Mouse (Mus musculus) 3T3-L1 (cell line): ENCODE data around the gene Ccl24.
A peak's percentile ranks its signal among the peaks of the same experiment; 100 is the strongest.
"Not testable (repeated sequence)": the region's sequence is repeated elsewhere in the genome, so short reads cannot be mapped to it uniquely, and the experiment has no call there.

Experiments
- DNase-seq: peaks from one replicate; pipeline ENCODE4 v3.0.0-alpha.2; 2015; ENCODE audit warnings: low read depth, low spot score

Gene Ccl24

DNA sequence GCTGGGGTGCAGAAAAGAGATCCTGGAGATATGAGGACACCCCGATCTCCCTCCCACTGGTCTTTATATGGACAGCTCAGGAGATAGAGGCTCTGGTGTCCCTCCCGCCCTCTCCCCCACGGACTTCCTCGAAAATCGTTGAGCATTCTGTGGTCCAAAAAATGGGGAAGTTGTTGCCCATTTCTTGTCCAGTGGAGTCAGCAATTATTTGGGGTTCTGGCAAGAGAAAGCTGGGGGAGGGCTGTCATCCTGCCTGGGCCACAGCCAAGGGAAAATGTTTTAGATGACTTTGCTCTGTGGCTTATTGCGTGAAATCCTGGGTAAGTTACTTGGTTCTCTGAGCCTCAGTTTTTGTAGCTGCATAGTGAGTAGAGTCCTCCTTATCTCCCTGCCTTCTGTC is at the start of gene Ccl24:
TSS of gene Ccl24 (minus strand) at position 44 of the 400 bp plus-strand sequence.
- no peak for DNase-seq

DNA sequence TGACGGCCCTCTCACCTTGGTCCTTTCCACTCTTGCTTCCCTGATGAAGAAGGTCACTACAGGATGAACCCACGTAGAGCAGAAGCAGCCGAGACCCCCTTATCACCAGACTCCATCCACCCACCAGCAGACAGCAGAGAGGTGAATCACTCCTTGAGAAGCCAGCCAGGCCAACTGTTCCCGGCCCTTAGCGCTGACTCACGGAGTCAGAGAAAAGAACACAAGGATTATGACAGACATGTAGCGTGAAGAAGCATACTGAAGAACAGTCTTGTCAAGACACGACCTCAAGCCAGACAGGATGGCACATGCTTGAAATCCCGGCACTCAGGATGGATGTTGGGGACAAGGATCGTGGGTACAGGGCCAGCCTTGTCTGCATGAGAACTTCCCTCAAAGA is 48.9 kb upstream of the Ccl24 start:
- DNase-seq, result peak; percentile 83

DNA sequence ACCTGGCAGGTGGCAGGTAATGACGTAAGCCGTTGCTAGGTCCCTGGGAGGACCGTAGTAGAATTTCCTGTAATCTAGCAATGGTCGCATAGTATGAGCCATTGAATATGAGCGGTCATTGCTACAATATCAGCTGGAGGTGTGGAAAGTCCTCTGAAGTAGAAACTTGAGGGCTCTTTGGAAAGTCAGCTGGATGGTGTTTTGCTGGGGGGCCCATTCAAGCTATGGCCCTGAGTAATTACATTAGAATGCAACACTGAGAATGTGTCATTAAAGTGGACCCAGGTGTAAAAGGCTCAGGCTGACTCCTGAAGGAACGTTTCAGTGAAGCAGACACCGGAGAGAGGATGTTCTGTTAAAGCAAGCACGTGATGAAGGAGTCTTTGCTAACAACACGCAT is 47.7 kb upstream of the Ccl24 start:
- no peak for DNase-seq

GRCm38 (mm10) chr5:135619741-135620140 is 46.9 kb upstream of the Ccl24 start:
- DNase-seq, result not testable (repeated sequence)

DNA sequence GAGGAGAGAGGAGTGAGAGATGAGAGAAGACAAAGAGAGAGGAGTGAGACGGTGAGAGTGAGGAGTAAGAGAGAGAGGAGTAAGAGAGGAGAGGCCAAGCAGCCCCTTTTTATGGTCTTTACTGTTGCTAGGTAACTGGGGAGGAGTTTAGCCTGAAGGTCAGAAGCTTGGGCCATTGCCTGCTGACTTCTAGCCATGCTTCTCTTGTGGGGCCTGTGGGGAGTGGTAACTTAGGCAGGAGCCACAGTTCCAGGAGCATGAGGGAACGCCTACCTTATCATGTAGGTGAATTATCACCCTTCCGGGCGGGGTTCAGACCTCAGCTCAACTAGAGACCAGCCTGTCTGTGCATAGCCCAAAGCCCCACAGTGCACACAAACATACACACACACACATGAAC is 36.9 kb upstream of the Ccl24 start:
- no peak for DNase-seq

DNA sequence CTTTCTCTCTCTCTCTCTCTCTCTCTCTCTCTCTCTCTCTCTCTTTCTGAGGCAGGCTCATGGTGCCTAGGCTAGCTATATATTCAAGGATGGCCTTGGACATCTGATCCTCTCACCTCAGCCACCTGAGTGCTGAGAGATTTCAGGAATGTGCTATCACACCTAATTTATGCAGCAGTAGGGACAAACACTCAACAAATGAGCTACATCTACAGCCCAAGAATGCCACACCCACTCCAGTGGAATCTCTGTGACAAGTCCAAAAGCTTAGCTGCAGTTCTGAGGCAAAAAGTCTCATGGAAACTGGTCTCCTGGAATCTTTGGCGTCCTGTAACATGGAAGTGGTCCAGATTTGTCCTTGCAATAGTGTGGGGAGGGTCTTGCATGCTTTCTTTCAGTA is 34.7 kb upstream of the Ccl24 start:
- DNase-seq, result no peak

DNA sequence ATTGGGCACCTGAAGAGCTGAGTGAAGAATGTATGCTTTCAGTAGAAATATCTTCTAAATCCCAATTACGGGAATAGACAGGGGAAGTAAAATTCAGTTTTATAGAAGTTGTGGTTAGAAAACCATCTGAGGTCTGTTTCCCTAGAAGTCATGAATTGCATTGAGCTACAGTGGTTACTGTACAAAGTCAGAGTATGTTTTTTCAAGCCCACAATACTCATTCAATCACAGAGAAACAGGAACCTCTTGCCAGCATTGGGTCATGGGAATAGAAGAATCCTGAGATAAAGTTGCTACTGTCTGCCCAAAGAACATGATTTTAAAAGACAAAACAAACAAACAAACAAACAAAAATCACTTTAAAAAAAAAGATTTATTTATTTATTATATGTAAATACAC is 33.9 kb upstream of the Ccl24 start:
- DNase-seq, result not testable (repeated sequence)

DNA sequence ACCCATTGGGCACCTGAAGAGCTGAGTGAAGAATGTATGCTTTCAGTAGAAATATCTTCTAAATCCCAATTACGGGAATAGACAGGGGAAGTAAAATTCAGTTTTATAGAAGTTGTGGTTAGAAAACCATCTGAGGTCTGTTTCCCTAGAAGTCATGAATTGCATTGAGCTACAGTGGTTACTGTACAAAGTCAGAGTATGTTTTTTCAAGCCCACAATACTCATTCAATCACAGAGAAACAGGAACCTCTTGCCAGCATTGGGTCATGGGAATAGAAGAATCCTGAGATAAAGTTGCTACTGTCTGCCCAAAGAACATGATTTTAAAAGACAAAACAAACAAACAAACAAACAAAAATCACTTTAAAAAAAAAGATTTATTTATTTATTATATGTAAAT is 31.8 kb upstream of the Ccl24 start:
- DNase-seq, result not testable (repeated sequence)

DNA sequence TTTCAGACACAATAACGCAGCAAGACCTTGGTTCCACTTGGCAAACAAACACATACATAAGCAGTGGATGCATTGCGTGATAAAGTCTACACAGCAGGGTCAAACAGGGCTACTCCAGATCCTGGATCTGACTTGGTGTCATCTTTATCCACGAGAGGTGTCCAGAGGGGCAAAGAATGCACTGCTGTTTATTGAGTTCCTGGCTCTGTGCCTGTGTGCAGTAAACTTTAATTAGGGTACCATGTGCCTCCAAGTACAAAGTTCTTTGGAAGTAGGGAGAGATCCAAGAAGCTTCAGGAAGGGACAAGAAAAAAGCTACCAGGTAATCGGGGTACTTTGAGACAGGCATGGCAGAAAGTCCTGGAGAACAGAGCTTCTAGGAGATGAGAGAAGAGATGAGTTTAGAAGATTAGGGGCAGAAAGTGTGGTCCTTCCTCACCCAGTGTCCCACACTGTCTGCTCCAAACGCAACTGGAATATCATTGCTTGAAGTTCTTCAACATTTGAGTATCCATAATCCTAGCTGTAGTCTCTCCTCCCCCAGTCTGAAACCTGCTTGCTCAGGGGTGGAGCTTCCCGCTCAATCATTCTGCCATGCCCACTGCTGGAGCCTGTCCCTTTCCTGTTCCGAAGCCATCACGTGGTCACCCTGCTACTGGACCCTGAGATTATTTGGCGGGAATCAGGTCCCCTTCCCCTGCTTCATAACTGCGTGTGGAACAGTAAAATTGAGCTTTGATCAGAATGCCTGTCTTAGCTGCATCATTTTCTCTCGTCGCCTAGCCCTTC is 17.3 kb upstream of the Ccl24 start:
- no peak for DNase-seq

- peak; percentile 55 for DNase-seq
Measured at GRCm38 (mm10) chr5:135587764-135588163, 14.9 kb upstream of the Ccl24 start.

- no peak for DNase-seq
Measured at GRCm38 (mm10) chr5:135585691-135586090, 12.8 kb upstream of the Ccl24 start.

- no peak for DNase-seq
Measured at GRCm38 (mm10) chr5:135582330-135582729, 9.5 kb upstream of the Ccl24 start.

DNA sequence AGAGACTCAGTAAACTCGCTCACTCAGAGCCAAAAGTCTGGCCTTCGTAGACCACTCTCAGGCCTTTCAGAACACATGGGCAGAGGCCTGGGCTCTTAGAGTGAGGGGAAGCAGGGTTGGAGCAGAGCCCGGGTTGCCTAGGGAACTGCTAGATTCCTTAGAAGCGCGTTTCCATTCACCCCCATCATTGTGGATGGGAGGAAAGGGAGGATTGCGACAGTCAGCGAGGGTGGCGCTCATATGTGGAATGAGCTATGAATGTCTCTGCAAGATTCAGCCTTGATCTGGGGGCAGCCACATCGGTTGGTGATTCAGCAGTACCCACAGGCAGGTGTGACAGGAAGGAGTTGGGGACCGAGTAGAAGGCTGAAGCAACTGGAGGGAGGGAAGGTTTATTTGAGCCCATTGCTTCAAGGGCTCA is 6.5 kb upstream of the Ccl24 start:
- no peak for DNase-seq

- no peak for DNase-seq
Measured at GRCm38 (mm10) chr5:135576055-135576454, 3.2 kb upstream of the Ccl24 start.

DNA sequence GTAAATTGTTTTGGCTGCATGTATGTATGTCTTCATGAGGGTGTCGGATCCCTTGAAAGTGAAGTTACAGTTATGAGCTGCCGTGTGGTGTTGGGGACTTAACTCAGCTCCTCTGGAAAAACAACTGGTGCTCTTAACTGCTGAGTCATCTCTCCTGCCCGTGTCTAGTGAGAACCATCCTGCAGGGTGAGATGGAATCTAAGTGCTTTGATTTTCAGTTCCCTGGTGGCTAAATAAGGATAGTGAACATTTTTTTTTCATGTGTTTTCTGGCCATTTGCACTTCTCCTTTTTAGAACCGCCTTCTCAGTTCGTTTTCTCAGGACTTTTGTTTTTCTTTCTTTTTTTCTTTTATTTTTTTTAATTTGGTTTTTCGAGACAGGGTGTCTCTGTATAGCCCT is 4.2 kb downstream of the Ccl24 start:
- peak; percentile 63 for DNase-seq

DNA sequence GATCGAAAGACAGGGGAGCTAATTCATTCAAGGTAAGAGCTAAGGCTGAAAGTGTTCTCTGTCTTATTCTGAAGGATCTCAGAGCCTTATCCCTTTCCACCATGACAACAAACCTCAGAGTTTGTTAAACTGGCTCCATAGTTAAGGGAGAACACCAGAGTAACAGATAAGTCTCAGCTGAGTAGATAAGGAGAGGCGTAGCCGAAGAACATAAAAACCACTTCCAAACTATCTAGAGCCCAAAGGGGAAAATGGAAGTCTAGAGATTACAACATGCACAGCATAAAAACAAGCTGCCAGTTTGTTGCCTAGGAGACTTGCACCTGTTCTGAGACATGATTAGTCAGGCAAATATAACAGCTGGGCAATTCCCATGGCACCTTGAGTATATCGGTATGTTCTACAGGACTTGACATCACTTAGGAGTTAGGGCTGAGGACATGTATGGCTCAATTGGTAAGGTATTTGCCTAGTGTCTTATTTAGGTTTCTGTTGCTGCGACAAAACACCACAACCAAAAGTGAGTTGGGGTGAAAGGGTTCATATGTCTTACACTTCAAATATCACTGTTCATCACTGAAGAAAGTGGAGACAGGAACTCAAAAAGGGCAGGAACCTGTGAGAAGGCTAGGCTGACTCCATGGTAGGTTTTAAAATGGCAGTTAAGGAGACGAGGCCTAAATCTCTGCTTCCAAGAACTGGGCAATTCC is 5.1 kb downstream of the Ccl24 start:
- DNase-seq, result no peak

DNA sequence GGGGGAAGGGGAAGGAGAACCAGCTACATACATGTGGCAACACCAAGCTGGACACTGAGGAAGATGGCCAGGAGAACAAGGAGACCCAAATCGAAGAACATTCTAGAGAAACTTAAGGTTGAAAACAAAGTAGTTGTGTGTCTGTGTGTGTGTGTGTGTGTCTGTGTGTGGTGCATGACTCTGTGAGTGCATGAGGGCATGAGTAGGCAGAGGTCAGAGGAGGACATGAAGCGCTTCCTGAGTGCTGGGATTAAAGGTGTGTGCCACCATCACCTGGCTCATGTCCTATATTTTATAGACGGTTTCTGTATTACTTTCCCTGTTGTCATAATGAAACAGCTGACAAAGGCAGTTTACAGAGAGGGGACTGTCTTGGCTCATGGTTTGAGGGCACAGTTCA is 9.4 kb downstream of the Ccl24 start, which contains the start of gene Ccl26:
TSS of gene Ccl26 (minus strand) at position 101 of the 400 bp plus-strand sequence.
- no peak for DNase-seq

GRCm38 (mm10) chr5:135557671-135558070 is 15.2 kb downstream of the Ccl24 start:
- DNase-seq, result no peak

GRCm38 (mm10) chr5:135557051-135557450 is 15.8 kb downstream of the Ccl24 start:
- no peak for DNase-seq

DNA sequence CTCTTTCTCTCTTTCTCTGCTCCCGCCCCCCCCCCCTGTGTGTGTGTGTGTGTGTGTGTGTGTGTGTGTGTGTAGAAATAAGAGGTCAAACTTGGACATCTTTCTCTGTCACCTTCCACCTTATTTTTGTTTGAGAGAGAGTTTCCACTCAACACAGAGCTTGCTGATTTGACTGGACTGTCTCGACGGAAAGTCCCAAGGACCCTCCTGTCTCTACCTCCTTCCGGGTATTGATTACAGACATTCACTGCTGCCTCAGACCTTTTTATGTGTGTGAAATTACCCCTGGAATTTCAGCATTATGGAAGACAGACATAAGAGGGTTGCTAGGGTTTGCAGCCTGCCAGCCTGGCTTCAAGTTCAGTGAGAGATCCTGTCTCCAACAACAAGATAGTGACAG is 16.6 kb downstream of the Ccl24 start:
- no peak for DNase-seq

DNA sequence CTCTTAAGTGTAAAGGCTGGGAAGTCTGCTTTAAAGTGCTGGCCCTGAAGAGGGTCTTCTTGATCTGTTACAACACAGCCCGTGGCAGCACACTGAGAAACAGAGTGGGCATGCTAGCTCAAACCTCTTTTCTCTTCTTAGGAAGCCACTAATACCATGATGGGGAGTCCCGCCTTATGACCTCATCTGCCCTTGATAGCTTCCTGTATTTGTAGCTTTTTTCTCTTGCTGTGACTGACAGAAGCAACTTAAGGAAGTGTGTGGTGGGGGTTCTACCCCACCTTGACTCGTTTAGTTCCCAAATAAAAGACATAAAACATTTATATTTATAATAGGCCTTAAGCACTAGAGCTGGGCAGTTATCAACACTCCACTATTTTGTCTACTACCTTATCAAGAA is 21.3 kb downstream of the Ccl24 start:
- DNase-seq, result no peak

GRCm38 (mm10) chr5:135550910-135551309 is 21.9 kb downstream of the Ccl24 start:
- DNase-seq, result peak; percentile 75

DNA sequence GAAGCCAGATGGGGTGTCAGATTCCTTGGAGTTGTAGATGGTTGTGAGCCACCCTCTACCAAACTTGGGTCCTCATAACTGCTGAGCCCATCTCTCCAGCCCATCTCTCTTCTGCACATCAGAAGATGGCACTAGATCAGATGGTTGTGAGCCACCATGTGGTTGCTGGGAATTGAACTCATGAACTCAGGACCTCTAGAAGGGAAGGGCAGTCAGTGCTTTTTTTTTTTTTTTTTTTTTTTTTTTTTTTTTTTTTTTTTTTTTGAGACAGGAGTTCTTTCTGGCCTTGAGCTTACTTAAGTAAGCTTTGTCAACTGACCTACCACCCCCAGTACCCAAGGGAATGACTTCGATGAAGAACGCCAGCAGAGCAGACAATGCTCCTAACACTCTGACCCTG is 24.9 kb downstream of the Ccl24 start:
- no peak for DNase-seq
